Mouse (Mus musculus) megakaryocyte progenitor cell, adult 5-6 weeks (primary cell): ENCODE measurements around the gene Rph3a. TPM values are rescaled to one million over a fixed set of nuclear protein-coding genes. Genes with fewer than 3 reads are reported as not detected.
A peak's percentile ranks its signal among the peaks of the same experiment; 100 is the strongest.
"Not testable (repeated sequence)": the region's sequence is repeated elsewhere in the genome, so short reads cannot be mapped to it uniquely, and the experiment has no call there.

Experiments
- ATAC-seq: replicated peaks from 2 replicates; pipeline ENCODE4 v1.8.0; 2016; ENCODE audit warnings: mild to moderate bottlenecking, moderate TSS enrichment, inconsistent platforms; ENCODE audit not compliant: poor library complexity
- total RNA-seq, 2 experiments: library from RNA; stranded (forward) in 1 of 2; stranded (reverse) in 1 of 2; fragments of 157-497, 149-512 nt in 1 of 2; fragments of 200-1000 nt in 1 of 2; gene quantifications; 2 replicates each; pipeline versions ENCODE4 v1.2.3 to v1.2.4; 2015 to 2017

Gene Rph3a
- total RNA-seq, 2 experiments from 2014 or later: not detected

DNA sequence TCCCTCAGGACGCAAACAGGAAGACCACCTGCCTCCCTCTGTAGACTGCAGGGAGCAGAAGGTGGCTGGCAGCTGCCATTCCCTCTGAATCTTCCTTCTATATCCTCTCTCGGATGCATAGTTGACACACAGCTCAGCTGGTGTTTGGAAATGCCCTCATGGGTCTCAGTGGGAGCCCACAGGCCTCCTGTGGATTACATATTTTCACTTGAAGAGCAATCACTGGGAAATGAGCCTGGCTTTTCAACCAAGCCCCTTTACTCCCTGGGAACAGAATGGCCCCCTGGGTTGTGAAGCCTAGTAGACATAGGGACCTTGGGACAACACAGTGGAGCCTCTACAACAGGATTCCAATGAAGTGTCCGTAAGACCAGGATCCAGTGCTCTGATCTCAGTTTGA is 33.8 kb downstream of the Rph3a start:
- no peak for ATAC-seq

DNA sequence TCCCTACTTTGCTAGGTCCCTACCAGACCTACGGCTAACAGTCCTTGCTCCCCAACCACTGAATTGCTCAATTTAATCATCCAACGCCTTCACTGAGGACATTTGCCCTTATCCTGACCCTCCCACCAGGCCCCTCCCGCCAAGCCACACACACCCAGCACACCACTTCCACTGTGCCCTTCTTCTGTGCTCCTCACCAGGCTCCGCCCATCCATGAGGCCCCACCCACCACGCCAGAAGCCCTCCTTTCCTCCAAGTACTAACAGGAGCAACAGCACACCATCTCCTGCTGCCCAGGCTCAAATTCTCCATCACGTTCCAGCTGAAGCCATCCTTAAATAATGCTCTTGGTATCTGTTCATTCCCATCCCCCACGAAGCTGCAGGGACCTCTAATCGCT is 35.4 kb downstream of the Rph3a start:
- 0 out of 2 replicates have a peak, but pooled peaks have one; percentile 14 for ATAC-seq

DNA sequence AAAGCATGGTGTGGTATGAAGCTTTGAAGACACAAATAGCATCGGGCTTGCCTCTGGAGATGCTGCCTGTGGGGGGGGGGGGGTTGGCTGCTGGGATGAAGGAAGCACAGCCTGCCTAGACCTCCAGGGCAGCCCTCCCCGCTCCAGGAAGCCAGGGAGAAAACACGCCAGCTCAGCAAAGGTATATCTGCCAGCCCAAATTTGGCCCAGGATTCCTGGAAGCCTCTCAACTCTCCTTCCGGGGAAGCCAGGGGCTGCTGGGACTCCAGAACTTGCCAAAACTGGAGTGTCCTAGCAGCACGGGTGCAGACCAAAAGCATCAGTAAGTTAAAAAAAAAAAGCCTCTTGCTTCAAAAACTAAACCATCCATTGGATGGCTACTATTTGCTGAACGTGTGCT is 37.6 kb downstream of the Rph3a start:
- ATAC-seq: no peak

- no peak for ATAC-seq
Observed at GRCm38 (mm10) chr5:120971326-120971725, 38.6 kb downstream of the Rph3a start.

- ATAC-seq: no peak
Observed at GRCm38 (mm10) chr5:120969703-120970102, 40.2 kb downstream of the Rph3a start.

GRCm38 (mm10) chr5:120968799-120969198 is 41.1 kb downstream of the Rph3a start:
- no peak for ATAC-seq

DNA sequence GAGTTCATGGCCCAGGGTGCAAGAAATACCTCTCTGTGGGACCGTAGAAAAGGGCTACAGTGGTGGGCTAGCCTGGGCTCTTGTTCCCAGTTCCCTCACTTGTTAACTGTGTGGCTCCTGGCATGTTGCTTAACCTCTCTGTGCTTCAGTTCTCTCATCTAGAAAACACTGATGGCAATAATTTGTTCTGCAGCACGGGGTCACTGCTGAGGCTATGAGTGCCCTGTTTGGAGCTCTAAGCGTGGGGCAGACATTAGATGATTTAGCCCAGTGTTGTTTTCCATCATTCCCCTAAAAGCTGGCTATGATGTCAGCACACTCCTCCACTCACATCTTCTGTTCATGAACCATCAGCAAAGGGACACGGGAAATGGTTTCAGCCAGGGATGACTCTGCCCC is 41.8 kb downstream of the Rph3a start:
- no peak for ATAC-seq

DNA sequence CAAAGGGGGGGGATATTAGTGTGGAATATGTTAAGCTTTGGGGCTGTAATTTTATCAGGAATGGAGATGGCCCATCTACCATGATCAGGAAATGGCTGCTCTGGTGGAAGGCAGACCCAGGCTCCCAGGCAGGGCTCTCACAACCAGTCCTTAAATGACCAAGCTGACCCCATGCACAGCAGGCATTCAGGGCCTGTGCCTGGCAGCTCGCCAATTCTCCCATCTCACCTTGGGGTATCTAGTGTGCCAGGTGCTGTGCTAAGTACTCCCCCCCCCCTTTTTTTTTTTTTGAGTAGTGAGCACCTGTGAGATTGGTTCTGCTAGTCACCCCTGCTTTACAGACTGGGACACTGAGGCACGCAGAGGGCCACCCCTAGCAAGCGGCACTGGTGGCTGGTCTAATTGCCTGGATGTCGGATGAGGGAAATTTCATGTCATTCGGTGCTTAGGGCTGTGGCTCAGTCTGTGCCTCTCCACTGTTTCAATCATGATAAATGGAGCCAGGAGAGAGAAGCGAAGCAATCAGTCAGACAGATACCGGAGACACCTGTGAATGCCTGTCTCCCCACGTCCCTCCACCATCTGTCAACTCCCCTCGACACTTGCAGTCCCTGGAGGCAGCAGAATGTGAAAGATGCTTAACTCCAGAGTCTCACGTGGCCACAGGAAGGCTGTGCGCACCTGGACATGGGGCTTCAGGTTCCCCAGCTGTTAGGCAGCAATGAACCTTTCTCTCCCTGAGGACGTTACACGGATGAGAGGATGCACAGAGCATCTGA is 42.3 kb downstream of the Rph3a start:
- no peak for ATAC-seq

DNA sequence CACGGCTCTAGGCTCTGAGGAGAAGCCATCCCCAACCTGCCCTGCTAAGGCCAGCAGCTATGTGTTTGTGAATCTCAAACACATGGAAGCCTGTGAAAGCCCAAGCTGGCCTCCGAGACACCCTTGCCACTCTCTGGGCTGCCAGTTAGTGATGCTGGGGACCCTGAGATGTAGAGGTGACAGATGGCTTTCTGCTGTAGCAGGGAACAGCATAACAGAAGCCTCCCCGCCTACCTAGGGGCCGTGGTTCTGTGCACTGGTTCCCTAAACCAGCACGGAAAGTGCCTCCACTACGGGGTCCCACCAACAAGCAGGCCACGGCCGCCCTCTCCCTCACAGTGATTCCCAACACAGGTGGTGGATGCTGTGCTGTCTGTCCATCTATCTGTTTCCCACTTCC is 43.0 kb downstream of the Rph3a start:
- ATAC-seq: no peak

DNA sequence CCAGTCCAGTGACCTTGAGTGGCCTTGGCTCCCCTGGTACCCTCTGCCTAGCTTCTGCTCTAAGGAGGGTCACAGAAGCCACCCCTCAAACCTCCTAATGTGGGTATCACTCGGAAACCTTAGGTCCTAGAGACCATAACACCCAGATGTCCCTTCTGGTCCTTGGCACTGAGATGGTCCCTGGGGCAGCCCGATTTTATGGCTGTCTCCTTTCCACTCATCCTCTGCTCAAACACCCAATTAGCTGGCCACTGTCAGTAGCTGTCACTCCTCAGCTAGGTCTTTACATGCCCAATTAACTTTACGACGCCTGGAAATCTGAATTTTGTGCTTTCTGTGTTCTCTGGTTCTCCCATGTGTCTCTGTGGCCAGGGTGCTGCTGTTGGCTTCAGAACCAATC is 43.7 kb downstream of the Rph3a start:
- ATAC-seq: no peak

DNA sequence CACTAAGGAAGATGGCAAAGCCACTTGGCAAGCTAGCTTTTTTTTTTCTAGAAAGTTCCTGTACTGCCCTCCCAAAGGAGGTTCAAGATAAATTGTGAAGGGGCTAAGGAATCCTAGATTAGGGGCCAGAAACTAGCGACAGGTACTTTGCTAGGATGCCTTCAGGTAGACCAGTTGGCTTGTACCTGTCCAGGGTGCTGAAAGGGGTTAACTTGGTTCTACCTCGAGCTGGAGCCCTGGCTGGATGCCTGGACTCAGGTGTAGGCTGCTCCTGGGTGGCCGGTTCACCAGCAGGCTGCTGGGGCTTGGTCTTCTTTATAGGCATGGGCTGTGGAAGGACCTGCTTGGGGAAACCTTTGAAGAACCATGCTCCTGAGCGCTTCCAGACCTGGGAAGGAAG is 48.9 kb downstream of the Rph3a start:
- ATAC-seq: no peak

GRCm38 (mm10) chr5:120953974-120954373 is 55.9 kb downstream of the Rph3a start:
- ATAC-seq: peak; percentile 75

DNA sequence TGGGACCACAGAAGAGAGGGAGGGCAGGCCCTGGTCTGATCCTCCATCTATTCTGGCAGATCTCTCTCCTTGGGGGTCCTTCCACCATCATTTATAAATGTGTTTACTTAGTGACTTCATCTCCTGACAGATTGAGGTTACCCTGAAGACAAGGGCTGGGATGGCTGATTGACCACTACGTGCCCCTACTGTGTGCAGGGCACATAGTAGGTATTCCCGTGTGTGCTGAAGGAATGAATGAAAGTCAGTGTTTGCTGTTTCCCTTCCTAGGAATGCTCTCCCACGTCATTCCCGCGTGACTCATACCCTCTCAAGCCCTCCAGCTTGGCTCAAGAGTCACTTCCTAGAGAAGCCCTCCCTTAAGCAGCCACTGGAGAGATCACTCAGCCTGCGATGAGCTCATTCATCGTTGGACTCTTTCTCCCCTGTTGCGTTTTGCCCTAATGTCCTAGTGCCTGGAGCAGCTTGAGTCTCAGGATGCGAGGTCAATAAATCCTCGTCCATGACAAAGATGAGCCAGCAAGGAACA is 57.6 kb downstream of the Rph3a start:
- no peak for ATAC-seq

DNA sequence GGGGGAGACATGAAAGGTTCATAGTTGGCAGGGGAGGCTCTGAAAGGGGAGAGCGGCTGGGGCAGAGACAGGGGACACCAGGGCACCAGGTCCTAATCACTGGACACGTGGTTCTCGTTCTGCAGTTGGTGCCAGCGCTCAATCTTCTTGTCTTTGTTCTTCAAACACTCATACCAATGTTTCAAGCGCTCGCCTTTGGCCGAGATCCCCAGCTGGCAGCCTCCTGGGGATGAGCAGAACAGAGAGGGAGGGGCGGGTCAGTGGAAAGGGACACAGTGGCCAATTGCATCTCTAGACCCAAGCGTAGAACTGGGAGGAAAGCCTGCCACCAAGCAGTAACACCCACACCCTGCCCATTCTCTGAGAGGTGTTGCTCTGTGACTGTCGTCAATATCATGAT is 67.8 kb downstream of the Rph3a start:
- no peak for ATAC-seq

GRCm38 (mm10) chr5:120938586-120938985 is 71.3 kb downstream of the Rph3a start:
- ATAC-seq: peak; percentile 72

- no peak for ATAC-seq
Observed at GRCm38 (mm10) chr5:120937841-120938240, 72.1 kb downstream of the Rph3a start.

DNA sequence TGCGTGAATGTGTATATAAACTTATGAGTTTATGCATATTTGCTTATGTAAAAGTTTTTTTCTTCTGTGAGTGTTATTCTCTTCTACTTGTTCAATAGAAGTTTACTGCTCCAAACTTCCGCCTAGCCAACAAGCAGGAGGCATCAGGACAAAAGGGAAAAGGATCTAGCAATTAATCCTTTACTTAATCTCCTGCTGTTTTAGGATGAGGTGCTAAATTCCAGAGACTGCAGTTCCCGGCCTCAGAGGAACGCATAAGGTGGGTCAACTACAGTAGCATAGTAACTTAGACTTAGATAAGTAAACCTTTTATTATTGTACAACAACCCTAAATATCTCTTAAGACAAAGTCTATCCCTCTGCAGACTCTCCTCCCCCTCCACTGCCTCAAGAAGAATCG is 75.9 kb downstream of the Rph3a start:
- ATAC-seq: no peak

GRCm38 (mm10) chr5:120927036-120927435 is 82.9 kb downstream of the Rph3a start:
- peak; percentile 65 for ATAC-seq

DNA sequence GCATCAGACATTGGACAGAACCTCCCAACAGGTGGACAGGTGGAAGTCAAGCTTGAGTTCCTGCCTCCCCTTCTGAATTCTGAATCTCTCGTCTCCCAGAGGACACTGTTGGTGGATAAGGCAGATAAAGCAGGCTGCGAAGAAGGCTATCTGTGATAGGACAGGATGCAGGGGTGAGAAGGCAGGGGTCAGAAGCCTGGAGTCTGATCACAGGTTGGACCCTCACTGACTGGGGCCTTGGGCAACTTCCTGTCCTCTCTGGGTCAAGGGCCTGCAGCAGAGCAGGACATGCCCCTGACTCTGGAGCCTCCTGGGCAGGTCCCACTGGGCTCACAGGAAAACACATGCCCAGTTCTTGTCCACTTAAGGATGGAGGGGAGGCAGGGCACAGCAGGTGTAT is 83.6 kb downstream of the Rph3a start:
- not testable (repeated sequence) for ATAC-seq

DNA sequence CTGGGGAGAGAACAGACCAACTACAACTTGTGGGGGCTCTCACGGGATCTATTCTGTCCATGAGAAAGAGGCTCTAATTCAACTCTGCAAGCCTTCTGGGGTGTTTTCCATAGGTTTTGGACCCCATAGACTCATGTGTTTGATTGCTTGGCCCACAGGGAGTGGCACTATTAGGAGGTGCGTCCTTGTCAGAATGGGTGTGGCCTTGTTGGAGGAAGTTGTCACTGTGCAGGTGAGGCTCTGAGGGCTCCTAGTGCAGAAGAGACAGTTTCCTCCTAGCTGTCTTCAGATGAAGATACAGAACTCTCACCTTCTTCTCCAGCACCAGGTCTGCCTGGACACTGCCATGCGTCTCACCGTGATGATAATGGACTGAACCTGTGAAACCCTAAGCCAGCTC is 85.4 kb downstream of the Rph3a start:
- ATAC-seq: not testable (repeated sequence)

GRCm38 (mm10) chr5:120923969-120924368 is 85.9 kb downstream of the Rph3a start:
- no peak for ATAC-seq

GRCm38 (mm10) chr5:120920296-120920695 is 89.6 kb downstream of the Rph3a start:
- no peak for ATAC-seq
